Mouse (Mus musculus): ENCODE results near the gene March6. TPM values are rescaled to one million over a fixed set of nuclear protein-coding genes. Genes with fewer than 3 reads are reported as not detected.

The March6 gene
- polyA plus RNA-seq, 1 experiment from 2014 or later: 38.9 TPM

DNA sequence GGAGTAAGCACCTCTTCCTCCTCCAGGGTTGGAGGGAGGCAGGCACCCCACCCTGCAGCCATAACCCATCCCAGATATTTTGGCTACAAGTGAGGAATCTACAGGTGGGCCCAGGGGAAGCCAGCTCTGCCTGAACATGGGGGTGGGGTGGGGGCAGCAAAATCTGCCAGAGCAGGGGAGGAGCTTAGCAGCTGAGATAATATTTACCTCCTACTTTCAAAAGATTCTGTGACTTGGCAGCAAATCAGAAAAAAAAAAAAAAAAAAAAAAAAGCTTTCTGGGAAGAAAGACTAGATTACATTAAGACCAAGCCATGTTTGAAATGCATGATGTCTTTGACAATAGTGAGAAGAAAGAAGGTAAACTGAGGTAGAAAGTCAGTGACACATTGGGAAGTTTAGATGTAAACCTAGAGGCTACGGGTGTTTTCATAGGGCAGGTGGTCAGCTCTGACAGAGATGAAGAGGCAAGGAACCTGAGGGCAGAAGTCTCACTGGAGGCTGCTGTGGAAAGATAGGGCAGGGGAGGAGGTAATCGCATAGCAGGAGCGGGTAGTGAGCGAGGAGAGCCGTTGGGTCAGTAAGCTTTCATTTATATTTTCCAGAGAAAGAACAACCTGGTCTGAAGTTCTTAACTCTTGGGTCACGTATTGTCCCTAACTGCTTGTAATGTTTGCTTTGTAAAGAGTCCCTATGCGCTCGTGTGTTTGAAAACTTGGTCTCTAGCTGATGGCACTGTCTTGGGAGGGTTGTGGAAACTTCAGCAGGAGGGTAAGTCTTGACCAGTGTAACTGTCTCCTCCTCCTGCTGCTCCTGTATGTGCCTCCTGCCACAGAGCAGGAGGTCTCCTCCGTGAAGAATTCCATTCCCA lies 9.0 kb upstream of the March6 start:
- no peak overlapping the region for H3K27ac ChIP-seq (replicated peaks)
- 79% methylated on average over 9 of the region's 9 CpGs for WGBS
- H3K4me3 ChIP-seq: no peak overlapping the region
- no peaks in the 10 kb centered on the region for H3K27me3 ChIP-seq (replicated peaks; ENCODE audit: low read depth, poor library complexity, severe bottlenecking)
- DNase-seq (ENCODE audit: low spot score): no peak
- no peaks in the 10 kb centered on the region for H3K9me3 ChIP-seq
- H3K36me3 ChIP-seq (replicated peaks): no peaks in the 10 kb centered on the region
- H3K4me1 ChIP-seq: peaks cover 53% of the 10 kb centered on the region

DNA sequence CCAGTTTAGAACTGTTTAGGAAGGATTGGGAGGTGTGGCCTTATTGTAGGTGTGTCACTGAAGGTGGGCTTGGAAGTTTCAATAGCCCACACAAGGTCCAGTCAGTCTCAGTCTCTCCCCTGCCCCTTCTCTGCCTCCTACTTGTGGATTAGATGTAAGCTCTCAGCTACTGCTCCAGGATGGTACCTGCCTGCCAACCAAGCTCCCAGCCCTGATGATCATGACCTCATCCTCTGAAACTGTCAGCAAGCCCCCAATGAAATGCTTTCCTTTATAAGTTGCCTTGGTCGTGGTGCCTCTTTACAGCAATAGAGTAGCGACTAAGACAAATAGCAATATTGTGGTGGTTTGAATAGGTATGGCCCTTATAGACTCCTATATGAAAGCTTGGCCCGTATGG lies 7.5 kb upstream of the March6 start:
- Histone ChIP-seq H3K36me3 (replicated peaks) (no peaks in the 10 kb centered on the region), H3K27me3 (replicated peaks; ENCODE audit: low read depth, poor library complexity, severe bottlenecking) (no peaks in the 10 kb centered on the region), H3K4me1 (peaks cover 53% of the 10 kb centered on the region), H3K27ac (replicated peaks) (no peak overlapping the region), H3K4me3 (no peak overlapping the region), H3K9me3 (no peaks in the 10 kb centered on the region)
- WGBS: 89% methylated on average over 3 of the region's 3 CpGs
- no peak for DNase-seq (ENCODE audit: low spot score)

DNA sequence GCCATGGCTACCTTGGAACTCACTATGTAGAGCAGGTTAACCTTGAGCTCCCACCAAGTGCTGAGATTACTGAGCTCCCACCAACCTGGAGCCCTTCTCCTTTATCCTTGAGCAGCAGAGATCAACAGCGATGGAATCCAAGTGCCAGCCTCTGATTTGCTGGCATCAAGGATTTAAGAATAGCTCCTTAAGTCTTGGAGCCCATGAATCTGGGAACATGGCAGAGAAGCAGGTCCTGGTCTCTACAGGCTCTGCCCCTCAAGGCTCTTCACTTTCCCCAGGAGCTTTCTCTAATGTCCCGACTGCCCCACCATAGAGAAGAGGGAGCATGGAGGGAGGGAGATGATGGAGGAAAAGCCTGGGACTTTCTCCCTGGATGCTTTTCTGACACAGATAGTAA lies 6.9 kb upstream of the March6 start:
- no peak overlapping the region for H3K27ac ChIP-seq (replicated peaks)
- 93% methylated on average over 2 of the region's 2 CpGs for WGBS
- DNase-seq (ENCODE audit: low spot score): no peak
- no peaks in the 10 kb centered on the region for H3K9me3 ChIP-seq
- H3K36me3 ChIP-seq (replicated peaks): no peaks in the 10 kb centered on the region
- H3K4me1 ChIP-seq: peaks cover 48% of the 10 kb centered on the region
- no peaks in the 10 kb centered on the region for H3K27me3 ChIP-seq (replicated peaks; ENCODE audit: low read depth, poor library complexity, severe bottlenecking)
- no peak overlapping the region for H3K4me3 ChIP-seq

DNA sequence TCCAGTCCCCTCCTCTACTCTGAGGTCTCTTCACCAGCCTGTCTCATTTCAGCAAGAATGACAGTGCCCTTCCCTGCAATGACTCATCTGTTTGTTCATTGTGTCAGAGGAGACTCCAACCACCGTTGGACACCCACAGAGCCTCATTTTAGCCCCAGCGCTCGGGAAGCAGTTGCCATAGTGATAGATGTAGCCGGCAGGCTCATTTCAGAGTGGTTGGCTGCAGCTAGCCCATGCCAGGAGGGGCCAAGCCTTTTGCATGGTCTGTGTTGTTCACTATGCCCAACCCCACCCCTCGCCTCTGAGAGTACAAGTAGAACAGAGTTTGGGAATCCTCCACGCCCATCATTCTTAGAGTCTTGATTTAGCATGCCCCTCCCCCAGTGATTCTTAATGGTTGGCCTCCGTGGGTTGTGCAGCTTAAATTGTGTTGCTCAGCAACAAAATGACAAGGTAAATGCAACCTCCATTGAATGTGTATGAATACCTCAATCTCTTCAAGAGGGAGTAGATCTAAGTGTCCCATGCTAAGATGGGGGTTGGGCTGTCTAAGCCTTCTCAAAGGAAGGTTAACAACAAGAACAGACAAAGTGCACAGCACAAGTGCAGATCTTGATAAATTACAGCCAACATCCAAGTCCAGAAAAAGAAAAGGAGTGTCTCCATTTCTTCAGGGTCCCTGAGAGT lies 5.3 kb upstream of the March6 start:
- Histone ChIP-seq H3K4me3 (no peak overlapping the region), H3K4me1 (peaks cover 39% of the 10 kb centered on the region), H3K27me3 (replicated peaks; ENCODE audit: low read depth, poor library complexity, severe bottlenecking) (no peaks in the 10 kb centered on the region), H3K9me3 (no peaks in the 10 kb centered on the region), H3K27ac (replicated peaks) (peak overlapping the region; percentile 26), H3K36me3 (replicated peaks) (no peaks in the 10 kb centered on the region)
- peak; percentile 53 for DNase-seq (ENCODE audit: low spot score)
- 19% methylated on average over 7 of the region's 7 CpGs for WGBS

DNA sequence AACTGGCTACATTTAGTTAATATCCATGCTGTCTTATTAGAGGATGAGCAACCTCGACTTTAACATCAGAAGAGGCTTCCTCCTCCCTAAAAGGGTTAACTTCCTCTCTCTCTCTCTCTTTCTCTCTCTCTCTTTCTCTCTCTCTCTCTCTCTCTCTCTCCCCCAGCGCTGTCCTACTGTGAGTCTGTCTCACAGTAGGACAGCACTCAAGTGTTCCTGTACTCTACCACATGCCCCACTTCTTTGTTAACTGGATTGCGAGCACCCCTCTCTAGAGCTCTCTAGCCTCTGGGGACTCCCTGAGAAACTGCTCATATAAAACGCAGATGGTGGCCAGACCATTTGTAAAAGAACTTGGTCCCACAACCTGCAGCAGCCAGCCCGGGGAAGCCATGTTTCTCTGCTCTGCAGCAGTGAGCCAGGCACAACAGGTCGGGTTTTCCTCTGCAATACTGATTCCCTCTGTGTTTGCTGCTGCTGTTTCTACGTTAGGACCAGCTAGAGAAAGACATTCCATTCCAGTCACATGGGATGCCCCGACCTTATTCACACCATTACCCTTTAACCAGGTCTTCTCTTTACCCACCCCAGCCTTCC lies 4.5 kb upstream of the March6 start:
- H3K36me3 ChIP-seq (replicated peaks): no peaks in the 10 kb centered on the region
- no peaks in the 10 kb centered on the region for H3K27me3 ChIP-seq (replicated peaks; ENCODE audit: low read depth, poor library complexity, severe bottlenecking)
- no peaks in the 10 kb centered on the region for H3K9me3 ChIP-seq
- no peak for DNase-seq (ENCODE audit: low spot score)
- peaks cover 34% of the 10 kb centered on the region for H3K4me1 ChIP-seq
- peak overlapping the region; percentile 26 for H3K27ac ChIP-seq (replicated peaks)
- 30% methylated on average over 8 of the region's 8 CpGs for WGBS
- peak overlapping the region; percentile 3; the same call in 1 of the 2 replicates for H3K4me3 ChIP-seq

DNA sequence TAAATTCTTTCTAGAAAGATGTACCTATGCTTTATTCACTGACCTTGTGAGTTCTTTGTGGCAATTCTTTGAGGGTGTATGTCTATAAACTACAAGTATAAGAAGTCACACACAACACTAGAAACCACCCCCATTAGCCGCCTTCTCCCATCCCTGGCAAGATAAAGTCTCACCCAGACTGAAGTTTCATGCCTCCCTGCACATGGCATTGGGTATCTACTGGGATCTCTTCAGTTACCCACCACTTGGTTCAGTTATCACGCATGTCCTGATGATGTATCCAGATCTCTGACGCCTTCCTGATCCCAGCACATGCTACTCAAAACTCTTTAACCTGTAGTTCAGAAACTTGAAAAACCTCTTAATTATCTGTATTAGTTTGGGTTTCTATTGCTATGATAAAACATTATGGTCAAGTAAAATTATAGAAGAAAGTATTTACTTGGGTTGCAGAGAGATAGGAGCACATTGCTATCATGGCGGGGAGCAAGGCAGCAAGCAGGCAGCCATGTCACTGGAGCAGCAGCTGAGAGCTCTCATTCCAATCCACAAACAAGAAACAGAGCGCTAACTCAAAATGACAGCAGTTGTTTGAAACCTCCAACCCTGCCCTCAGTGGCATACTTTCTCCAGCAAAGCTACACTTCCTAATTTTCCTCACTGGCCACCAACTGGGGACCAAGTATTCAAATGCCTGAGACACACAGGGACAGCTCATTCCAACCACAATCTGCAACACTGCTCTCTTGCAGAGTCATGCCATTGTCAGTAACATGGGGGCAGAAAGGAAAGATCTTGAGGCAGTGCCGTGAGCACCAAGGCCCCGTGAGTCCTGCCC lies 3.8 kb upstream of the March6 start:
- 80% methylated on average over 7 of the region's 7 CpGs for WGBS
- Histone ChIP-seq H3K36me3 (replicated peaks) (no peaks in the 10 kb centered on the region), H3K4me1 (peaks cover 31% of the 10 kb centered on the region), H3K4me3 (no peak overlapping the region), H3K27me3 (replicated peaks; ENCODE audit: low read depth, poor library complexity, severe bottlenecking) (no peaks in the 10 kb centered on the region), H3K27ac (replicated peaks) (peak overlapping the region; percentile 26), H3K9me3 (no peaks in the 10 kb centered on the region)
- DNase-seq (ENCODE audit: low spot score): no peak

DNA sequence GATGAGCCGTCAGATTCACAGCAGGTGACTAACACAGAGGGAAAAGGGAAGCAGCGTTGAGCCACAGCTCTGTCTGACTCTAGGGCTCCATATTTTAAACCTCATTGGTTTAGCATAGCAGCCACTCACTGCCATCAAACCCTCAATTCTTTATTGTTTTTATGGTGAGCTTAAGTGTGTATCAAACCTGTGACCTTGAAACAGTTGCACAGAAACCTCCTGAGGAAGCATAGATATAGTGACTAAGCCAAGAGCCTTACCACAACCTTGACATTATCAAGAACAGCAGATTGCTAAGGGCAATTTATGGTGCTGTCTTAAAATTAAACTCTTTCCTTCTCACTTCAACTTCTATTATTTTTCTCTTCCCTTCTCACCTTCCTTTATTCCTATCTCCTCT lies 2.7 kb upstream of the March6 start:
- Histone ChIP-seq H3K27me3 (replicated peaks; ENCODE audit: low read depth, poor library complexity, severe bottlenecking) (no peaks in the 10 kb centered on the region), H3K36me3 (replicated peaks) (no peaks in the 10 kb centered on the region), H3K9me3 (no peaks in the 10 kb centered on the region), H3K4me1 (peaks cover 39% of the 10 kb centered on the region), H3K4me3 (no peak overlapping the region), H3K27ac (replicated peaks) (no peak overlapping the region)
- WGBS: 91% methylated on average over 2 of the region's 2 CpGs
- no peak for DNase-seq (ENCODE audit: low spot score)

DNA sequence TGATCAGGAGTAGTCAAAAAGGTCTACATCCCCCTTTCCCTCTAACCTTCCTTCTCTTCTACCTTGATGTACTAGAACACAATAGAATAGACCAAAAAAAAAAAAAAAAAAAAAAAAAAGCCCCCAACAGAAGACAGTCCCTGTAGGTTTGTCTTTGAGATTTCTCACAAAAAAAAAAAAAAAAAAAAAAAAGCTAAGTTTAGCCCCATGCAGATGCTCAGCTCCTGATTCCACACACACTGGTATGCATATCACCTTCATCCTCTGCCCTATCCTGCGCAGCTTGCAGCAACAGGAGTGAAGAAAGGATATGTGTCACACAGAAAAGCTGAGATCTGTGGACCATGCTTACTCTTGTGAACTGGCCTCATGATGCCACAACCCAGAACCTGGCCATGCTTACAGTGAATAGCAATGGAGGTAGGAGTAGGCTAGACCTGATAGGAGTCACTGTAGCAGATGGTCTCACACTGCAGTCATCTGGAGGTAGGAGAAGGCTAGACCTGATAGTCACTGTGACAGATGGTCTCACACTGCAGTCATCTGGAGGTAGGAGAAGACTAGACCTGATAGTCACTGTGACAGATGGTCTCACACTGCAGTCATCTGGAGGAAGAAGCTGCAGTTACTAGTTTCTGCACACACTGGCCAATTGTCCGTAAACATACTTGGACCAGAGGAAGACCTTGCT lies 1.6 kb upstream of the March6 start:
- no peak overlapping the region; the same call in 1 of the 2 replicates for H3K4me3 ChIP-seq

DNA sequence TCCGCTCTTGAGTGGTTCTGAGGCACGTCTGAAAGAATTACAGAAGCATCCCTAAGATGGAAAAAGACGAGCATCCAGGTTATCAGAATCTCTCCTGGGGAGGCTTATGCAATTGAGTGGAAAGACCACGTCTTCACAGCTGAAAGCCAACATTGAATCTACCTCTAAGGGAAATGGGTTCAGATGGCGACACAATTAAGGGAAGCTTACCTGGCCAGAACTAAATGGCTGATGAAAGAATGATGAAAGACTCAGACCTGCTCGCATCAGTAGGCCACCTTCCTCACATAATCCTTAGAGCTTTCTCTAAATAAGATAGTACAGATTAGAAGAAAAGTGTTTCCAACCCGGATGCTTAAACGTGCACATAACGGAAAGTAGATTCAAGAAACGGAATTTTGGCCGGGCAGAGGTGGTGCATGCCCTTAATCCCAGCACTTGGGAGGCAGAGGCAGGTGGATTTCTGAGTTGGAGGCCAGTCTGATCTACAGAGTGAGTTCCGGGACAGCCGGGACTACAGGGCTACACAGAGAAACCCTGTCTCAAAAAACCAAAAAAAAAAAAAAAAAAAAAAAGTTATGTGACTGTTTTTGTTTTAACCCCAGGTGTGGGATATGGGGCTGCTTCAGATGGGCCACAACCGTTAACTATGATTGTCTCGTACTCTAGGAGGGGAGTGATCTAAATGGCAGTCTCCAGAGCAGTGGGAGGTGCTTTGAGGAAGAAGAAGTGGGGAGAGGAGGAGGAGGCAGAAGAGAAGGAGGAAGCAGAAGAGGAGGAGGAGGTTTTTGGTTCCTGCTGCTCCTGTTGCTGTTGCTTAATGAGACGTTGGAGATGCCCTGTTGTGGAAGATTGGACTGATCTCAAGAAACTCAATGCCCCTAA lies 835 bp upstream of the March6 start:
- peak overlapping the region; percentile 84 for H3K4me3 ChIP-seq
- peaks cover 15% of the 10 kb centered on the region for H3K36me3 ChIP-seq (replicated peaks)
- peaks cover 37% of the 10 kb centered on the region for H3K4me1 ChIP-seq
- 30% methylated on average over 16 of the region's 16 CpGs for WGBS
- peak overlapping the region; percentile 97 for H3K27ac ChIP-seq (replicated peaks)
- no peak for DNase-seq (ENCODE audit: low spot score)
- H3K9me3 ChIP-seq: no peaks in the 10 kb centered on the region
- no peaks in the 10 kb centered on the region for H3K27me3 ChIP-seq (replicated peaks; ENCODE audit: low read depth, poor library complexity, severe bottlenecking)

More for the DNA sequence above, 1.6 kb upstream of the March6 start:
- WGBS: 98% methylated on average over 2 of the region's 2 CpGs
- H3K9me3 ChIP-seq: no peaks in the 10 kb centered on the region
- H3K4me1 ChIP-seq: peaks cover 39% of the 10 kb centered on the region
- H3K27me3 ChIP-seq (replicated peaks; ENCODE audit: low read depth, poor library complexity, severe bottlenecking): no peaks in the 10 kb centered on the region
- H3K36me3 ChIP-seq (replicated peaks): peaks cover 9% of the 10 kb centered on the region
- H3K27ac ChIP-seq (replicated peaks): no peak overlapping the region
- no peak for DNase-seq (ENCODE audit: low spot score)

DNA sequence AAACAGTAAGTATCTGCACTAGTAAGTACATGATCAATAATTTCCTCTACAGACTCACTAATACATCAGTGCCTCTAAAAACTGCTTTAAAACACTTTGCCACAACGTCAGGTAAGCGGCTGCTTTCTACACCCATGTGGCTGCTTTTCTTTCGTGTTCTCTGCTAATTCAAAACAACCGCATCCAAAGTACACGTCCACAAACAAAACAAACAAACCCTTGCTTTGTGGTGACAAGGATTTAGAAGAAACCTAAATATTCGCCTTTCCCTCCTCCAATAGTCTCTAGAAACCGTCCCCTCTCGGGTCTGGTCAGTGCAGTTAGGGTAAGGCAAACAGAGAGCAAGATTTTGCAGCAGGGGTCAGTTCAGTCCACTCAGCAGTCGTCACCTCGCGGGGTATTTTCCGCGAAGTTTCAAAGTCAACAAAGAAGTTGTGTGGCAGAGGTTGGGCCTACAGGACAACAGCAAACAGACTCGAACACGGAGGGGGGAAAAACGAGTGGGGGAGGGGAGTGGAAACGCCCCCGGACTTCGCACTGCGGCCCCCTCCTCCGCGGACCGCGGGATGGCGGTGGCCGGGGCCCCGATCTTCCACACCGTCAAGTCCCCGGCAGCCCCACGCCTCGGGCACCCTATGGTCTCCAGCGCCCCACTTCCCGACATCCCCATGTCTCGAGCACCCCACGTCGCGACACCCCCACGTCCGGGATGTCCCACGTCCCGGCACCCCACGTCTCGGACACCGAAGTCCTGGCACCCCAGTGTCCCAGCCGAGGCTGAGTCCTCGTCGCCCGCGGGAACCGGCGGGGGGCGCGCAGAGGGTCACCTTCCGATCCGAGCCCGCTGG lies 818 bp downstream of the March6 start:
- WGBS: under 1% methylated on average over 56 of the region's 56 CpGs
- H3K9me3 ChIP-seq: no peaks in the 10 kb centered on the region
- DNase-seq (ENCODE audit: low spot score): no peak
- peaks cover 21% of the 10 kb centered on the region for H3K4me1 ChIP-seq
- peak overlapping the region; percentile 84 for H3K4me3 ChIP-seq
- H3K27me3 ChIP-seq (replicated peaks; ENCODE audit: low read depth, poor library complexity, severe bottlenecking): no peaks in the 10 kb centered on the region
- H3K27ac ChIP-seq (replicated peaks): peak overlapping the region; percentile 97
- peaks cover 18% of the 10 kb centered on the region for H3K36me3 ChIP-seq (replicated peaks)

Measured in embryonic facial prominence, embryonic 10.5 days (tissue).